Mouse (Mus musculus): ENCODE measurements around the gene Gm7697. TPM values are rescaled to one million over a fixed set of nuclear protein-coding genes. Genes with fewer than 3 reads are reported as not detected.
A peak's percentile ranks its signal among the peaks of the same experiment; 100 is the strongest.
"Not testable (repeated sequence)": the region's sequence is repeated elsewhere in the genome, so short reads cannot be mapped to it uniquely, and the experiment has no call there.

Gm7697 gene
- not detected in 2 replicates for polyA plus RNA-seq (2016; fragmentation: Nextera tagmentation; extraction: Ambion mirVana)

GRCm38 (mm10) chr8:69522876-69523275 is at the start of gene Gm7697:
Gene Gm7697 (minus strand): TSS chr8:69522976.
- not testable (repeated sequence) for H3K9me3 ChIP-seq (replicated peaks); H3K36me3 ChIP-seq; H3K4me1 ChIP-seq; H3K4me3 ChIP-seq; DNase-seq (ENCODE audit: low spot score); H3K27ac ChIP-seq; H3K27me3 ChIP-seq (ENCODE audit: low read depth, poor library complexity, severe bottlenecking)
- WGBS = 94% methylated on average over 2 of the region's 3 CpGs

GRCm38 (mm10) chr8:69551249-69551648 is 28.5 kb upstream of the Gm7697 start:
- H3K9me3 ChIP-seq (replicated peaks); H3K4me1 ChIP-seq; DNase-seq (ENCODE audit: low spot score); H3K4me3 ChIP-seq; H3K36me3 ChIP-seq; H3K27ac ChIP-seq; H3K27me3 ChIP-seq (ENCODE audit: low read depth, poor library complexity, severe bottlenecking): not testable (repeated sequence)
- 64% methylated on average over 2 of the region's 2 CpGs for WGBS

- not testable (repeated sequence) for H3K4me3 ChIP-seq; H3K9me3 ChIP-seq (replicated peaks); H3K27me3 ChIP-seq (ENCODE audit: low read depth, poor library complexity, severe bottlenecking); H3K27ac ChIP-seq; H3K36me3 ChIP-seq; H3K4me1 ChIP-seq
- 13% methylated on average over 8 of the region's 8 CpGs for WGBS
- DNase-seq (ENCODE audit: low spot score) = peak; percentile 53
These were observed 26.8 kb upstream of the Gm7697 start for GRCm38 (mm10) chr8:69549556-69549955.

- not testable (repeated sequence) for H3K36me3 ChIP-seq; H3K27me3 ChIP-seq (ENCODE audit: low read depth, poor library complexity, severe bottlenecking); H3K9me3 ChIP-seq (replicated peaks); H3K4me3 ChIP-seq; DNase-seq (ENCODE audit: low spot score); H3K4me1 ChIP-seq; H3K27ac ChIP-seq
- WGBS = 90% methylated on average over 3 of the region's 3 CpGs
These were observed 25.3 kb upstream of the Gm7697 start for GRCm38 (mm10) chr8:69548114-69548513.

- not testable (repeated sequence) for H3K4me3 ChIP-seq; H3K27me3 ChIP-seq (ENCODE audit: low read depth, poor library complexity, severe bottlenecking); DNase-seq (ENCODE audit: low spot score); H3K4me1 ChIP-seq; H3K27ac ChIP-seq; H3K36me3 ChIP-seq; H3K9me3 ChIP-seq (replicated peaks)
- WGBS = 68% methylated on average over 7 of the region's 7 CpGs
These were observed 24.4 kb upstream of the Gm7697 start for GRCm38 (mm10) chr8:69547208-69547607.

- H3K9me3 ChIP-seq (replicated peaks); H3K27me3 ChIP-seq (ENCODE audit: low read depth, poor library complexity, severe bottlenecking); H3K36me3 ChIP-seq; H3K27ac ChIP-seq; H3K4me3 ChIP-seq; H3K4me1 ChIP-seq; DNase-seq (ENCODE audit: low spot score): not testable (repeated sequence)
- 67% methylated on average over 1 of the region's 1 CpGs for WGBS
These were observed 22.2 kb upstream of the Gm7697 start for GRCm38 (mm10) chr8:69545020-69545419.

GRCm38 (mm10) chr8:69544511-69544910 is 21.7 kb upstream of the Gm7697 start:
- not testable (repeated sequence) for H3K36me3 ChIP-seq; H3K4me1 ChIP-seq; H3K9me3 ChIP-seq (replicated peaks); H3K4me3 ChIP-seq; H3K27ac ChIP-seq; DNase-seq (ENCODE audit: low spot score); H3K27me3 ChIP-seq (ENCODE audit: low read depth, poor library complexity, severe bottlenecking)
- WGBS = 94% methylated on average over 13 of the region's 13 CpGs

GRCm38 (mm10) chr8:69543984-69544383 is 21.2 kb upstream of the Gm7697 start:
- not testable (repeated sequence) for H3K27ac ChIP-seq; H3K9me3 ChIP-seq (replicated peaks); H3K36me3 ChIP-seq; H3K27me3 ChIP-seq (ENCODE audit: low read depth, poor library complexity, severe bottlenecking); H3K4me1 ChIP-seq; DNase-seq (ENCODE audit: low spot score); H3K4me3 ChIP-seq
- 95% methylated on average over 6 of the region's 6 CpGs for WGBS

- not testable (repeated sequence) for H3K4me3 ChIP-seq; DNase-seq (ENCODE audit: low spot score); H3K27me3 ChIP-seq (ENCODE audit: low read depth, poor library complexity, severe bottlenecking); H3K27ac ChIP-seq; H3K36me3 ChIP-seq; H3K9me3 ChIP-seq (replicated peaks); H3K4me1 ChIP-seq
- 91% methylated on average over 7 of the region's 7 CpGs for WGBS
These were observed 18.0 kb upstream of the Gm7697 start for GRCm38 (mm10) chr8:69540764-69541163.

GRCm38 (mm10) chr8:69540331-69540730 is 17.6 kb upstream of the Gm7697 start:
- 58% methylated on average over 1 of the region's 1 CpGs for WGBS
- not testable (repeated sequence) for H3K27ac ChIP-seq

GRCm38 (mm10) chr8:69474946-69475345 is 47.8 kb downstream of the Gm7697 start:
- WGBS = 92% methylated on average over 3 of the region's 3 CpGs
- not testable (repeated sequence) for H3K4me1 ChIP-seq

More at GRCm38 (mm10) chr8:69540331-69540730, 17.6 kb upstream of the Gm7697 start:
- DNase-seq (ENCODE audit: low spot score); H3K4me1 ChIP-seq; H3K9me3 ChIP-seq (replicated peaks); H3K4me3 ChIP-seq; H3K27me3 ChIP-seq (ENCODE audit: low read depth, poor library complexity, severe bottlenecking); H3K36me3 ChIP-seq: not testable (repeated sequence)

GRCm38 (mm10) chr8:69453465-69453864 is 69.3 kb downstream of the Gm7697 start, which contains the start of gene Gm9495:
Gene Gm9495 (minus strand): TSS chr8:69453565.
- not testable (repeated sequence) for DNase-seq (ENCODE audit: low spot score); H3K27me3 ChIP-seq (ENCODE audit: low read depth, poor library complexity, severe bottlenecking); H3K4me3 ChIP-seq; H3K36me3 ChIP-seq; H3K4me1 ChIP-seq; H3K9me3 ChIP-seq (replicated peaks); H3K27ac ChIP-seq
- whole genome bisulfite sequencing = 100% methylated on average over 2 of the region's 3 CpGs

More at GRCm38 (mm10) chr8:69474946-69475345, 47.8 kb downstream of the Gm7697 start:
- H3K9me3 ChIP-seq (replicated peaks); H3K27ac ChIP-seq; H3K4me3 ChIP-seq; DNase-seq (ENCODE audit: low spot score); H3K36me3 ChIP-seq; H3K27me3 ChIP-seq (ENCODE audit: low read depth, poor library complexity, severe bottlenecking): not testable (repeated sequence)
